Mouse (Mus musculus) kidney, embryonic 14.5 days (tissue): Measurements from ENCODE around the gene Nfkbie. TPM values are rescaled to one million over a fixed set of nuclear protein-coding genes. Genes with fewer than 3 reads are reported as not detected.

ENCODE experiments used
- ATAC-seq: fragments of 200-750 bp; cut with Nextera tagmentation; 2 replicates; pipeline ENCODE4 v1.8.0; 2017; ENCODE audit warnings: moderate number of reproducible peaks, mild to moderate bottlenecking, moderate TSS enrichment, moderate library complexity; ENCODE audit not compliant: low FRiP score, low TSS enrichment
- H3K27ac ChIP-seq: fragments of 300-500 bp; sonication (generic); 2 replicates; pipeline ENCODE4 v1.5.1; 2014; ENCODE audit warnings: low read depth, mild to moderate bottlenecking, low read length, moderate library complexity, mixed read lengths
- H3K27me3 ChIP-seq: fragments of 300-500 bp; sonication (generic); 2 replicates; pipeline ENCODE4 v1.6.1; 2014; ENCODE audit warnings: mild to moderate bottlenecking, low read length; ENCODE audit not compliant: control insufficient read depth, insufficient read depth
- H3K36me3 ChIP-seq: fragments of 300-500 bp; sonication (generic); 2 replicates; pipeline ENCODE4 v1.6.1; 2014; ENCODE audit warnings: low read length, mixed read lengths; ENCODE audit not compliant: control insufficient read depth, insufficient read depth
- H3K4me1 ChIP-seq: fragments of 300-500 bp; sonication (generic); 2 replicates; pipeline ENCODE4 v1.6.1; 2014; ENCODE audit warnings: low read length, mixed read lengths; ENCODE audit not compliant: control insufficient read depth, insufficient read depth
- H3K4me2 ChIP-seq: fragments of 300-500 bp; sonication (generic); replicated peaks from 2 replicates; pipeline ENCODE4 v1.6.1; 2014; ENCODE audit warnings: low read depth, mild to moderate bottlenecking, low read length
- H3K4me3 ChIP-seq: fragments of 300-500 bp; sonication (generic); 2 replicates; pipeline ENCODE4 v1.5.1; 2014; ENCODE audit warnings: mild to moderate bottlenecking, low read length
- H3K9ac ChIP-seq: fragments of 300-500 bp; sonication (generic); 2 replicates; pipeline ENCODE4 v1.6.1; 2014; ENCODE audit warnings: low read depth, mild to moderate bottlenecking, low read length, moderate library complexity
- H3K9me3 ChIP-seq: fragments of 300-500 bp; sonication (generic); 2 replicates; pipeline ENCODE4 v1.6.1; 2016; ENCODE audit warnings: low read length; ENCODE audit not compliant: control insufficient read depth
- WGBS: fragments of 180-500 bp; shearing (Covaris S2); extraction: QIAGEN DNeasy Blood & Tissue Kit; methylation state at CpG from one replicate; pipeline ENCODE4 v1.1.7; 2014; 5-methylcytosine and 5-hydroxymethylcytosine counted together
- polyA plus RNA-seq: library from polyadenylated mRNA; unstranded; fragments of >200 nt; fragmentation: Nextera tagmentation; extraction: Ambion mirVana; gene quantifications from 2 replicates; pipeline ENCODE4 v1.2.1, GENCODE M21; 2014

Nfkbie gene
- polyA plus RNA-seq, 1 experiment from 2014 or later, result 4.8 TPM

GRCm38 (mm10) chr17:45547461-45548190, 7.9 kb upstream of the Nfkbie start:
- Histone ChIP-seq H3K9me3 (no peaks in the 10 kb centered on the region), H3K27ac (no peak overlapping the region), H3K27me3 (peaks cover 62% of the 10 kb centered on the region), H3K4me1 (peaks cover 24% of the 10 kb centered on the region), H3K9ac (no peak overlapping the region), H3K4me3 (no peak overlapping the region), H3K4me2 (no peak overlapping the region), H3K36me3 (no peaks in the 10 kb centered on the region)
- ATAC-seq, result no peak
- 84% methylated on average over 5 of the region's 5 CpGs for WGBS

- ATAC-seq, result peak; percentile 47
- H3K27me3 ChIP-seq, result peaks cover 50% of the 10 kb centered on the region
- H3K4me2 ChIP-seq, result peak overlapping the region; percentile 99
- peaks cover 24% of the 10 kb centered on the region for H3K4me1 ChIP-seq
- peak overlapping the region; percentile 80 for H3K4me3 ChIP-seq
- 4% methylated on average over 40 of the region's 68 CpGs for WGBS
- no peaks in the 10 kb centered on the region for H3K36me3 ChIP-seq
- H3K9me3 ChIP-seq, result no peaks in the 10 kb centered on the region
- no peak overlapping the region for H3K27ac ChIP-seq
- peak overlapping the region; percentile 84 for H3K9ac ChIP-seq
Observed at GRCm38 (mm10) chr17:45548541-45549512, 6.7 kb upstream of the Nfkbie start.

- Histone ChIP-seq H3K9me3 (no peaks in the 10 kb centered on the region), H3K9ac (peak within 1 kb of the TSS; percentile 84), H3K36me3 (no peaks in the 10 kb centered on the region), H3K4me2 (peak within 1 kb of the TSS; percentile 99), H3K27me3 (peaks cover 44% of the 10 kb centered on the region), H3K4me1 (peaks cover 22% of the 10 kb centered on the region), H3K4me3 (peak within 1 kb of the TSS; percentile 80), H3K27ac (no peak within 1 kb of the TSS)
- peak; percentile 26 for ATAC-seq
- WGBS, result 0% methylated on average over 13 of the region's 29 CpGs
Observed at GRCm38 (mm10) chr17:45549617-45550181, 5.8 kb upstream of the Nfkbie start, which contains the start of gene Tmem151b. Gene Tmem151b (minus strand): TSS chr17:45549677.

GRCm38 (mm10) chr17:45550253-45550652, 5.2 kb upstream of the Nfkbie start:
- Histone ChIP-seq H3K9ac (peak overlapping the region; percentile 84; the same call in 1 of the 2 replicates), H3K27ac (no peak overlapping the region), H3K27me3 (peaks cover 39% of the 10 kb centered on the region), H3K4me3 (peak overlapping the region; percentile 80; the same call in 1 of the 2 replicates), H3K9me3 (no peaks in the 10 kb centered on the region), H3K4me2 (peak overlapping the region; percentile 99; the same call in 1 of the 2 replicates), H3K36me3 (no peaks in the 10 kb centered on the region), H3K4me1 (peaks cover 17% of the 10 kb centered on the region)
- whole genome bisulfite sequencing, result 28% methylated on average over 5 of the region's 5 CpGs
- ATAC-seq, result no peak

GRCm38 (mm10) chr17:45551249-45551796, 4.2 kb upstream of the Nfkbie start:
- H3K4me3 ChIP-seq, result no peak overlapping the region
- no peak overlapping the region for H3K27ac ChIP-seq
- peaks cover 17% of the 10 kb centered on the region for H3K4me1 ChIP-seq
- no peak overlapping the region for H3K9ac ChIP-seq
- H3K36me3 ChIP-seq, result no peaks in the 10 kb centered on the region
- WGBS, result 22% methylated on average over 7 of the region's 7 CpGs
- no peak for ATAC-seq
- no peaks in the 10 kb centered on the region for H3K9me3 ChIP-seq
- no peak overlapping the region for H3K4me2 ChIP-seq
- peaks cover 32% of the 10 kb centered on the region for H3K27me3 ChIP-seq

GRCm38 (mm10) chr17:45551816-45552451, 3.6 kb upstream of the Nfkbie start:
- no peaks in the 10 kb centered on the region for H3K9me3 ChIP-seq
- peaks cover 17% of the 10 kb centered on the region for H3K4me1 ChIP-seq
- no peak overlapping the region for H3K4me3 ChIP-seq
- 6% methylated on average over 8 of the region's 8 CpGs for WGBS
- H3K9ac ChIP-seq, result no peak overlapping the region
- peak; percentile 13; the same call in 1 of the 2 replicates for ATAC-seq
- no peak overlapping the region for H3K4me2 ChIP-seq
- H3K36me3 ChIP-seq, result no peaks in the 10 kb centered on the region
- no peak overlapping the region for H3K27ac ChIP-seq
- peaks cover 26% of the 10 kb centered on the region for H3K27me3 ChIP-seq

GRCm38 (mm10) chr17:45553065-45553464, 2.4 kb upstream of the Nfkbie start:
- H3K27ac ChIP-seq, result no peak overlapping the region
- H3K36me3 ChIP-seq, result no peaks in the 10 kb centered on the region
- 80% methylated on average over 3 of the region's 3 CpGs for WGBS
- H3K27me3 ChIP-seq, result peaks cover 15% of the 10 kb centered on the region; the same call in 1 of the 2 replicates
- no peak overlapping the region for H3K4me2 ChIP-seq
- no peak for ATAC-seq
- H3K9me3 ChIP-seq, result no peaks in the 10 kb centered on the region
- H3K4me3 ChIP-seq, result no peak overlapping the region
- peaks cover 19% of the 10 kb centered on the region for H3K4me1 ChIP-seq
- no peak overlapping the region for H3K9ac ChIP-seq

GRCm38 (mm10) chr17:45554420-45554819, 1.1 kb upstream of the Nfkbie start:
- no peaks in the 10 kb centered on the region for H3K36me3 ChIP-seq
- H3K9me3 ChIP-seq, result no peaks in the 10 kb centered on the region
- peaks cover 16% of the 10 kb centered on the region for H3K4me1 ChIP-seq
- H3K4me3 ChIP-seq, result no peak overlapping the region
- H3K27ac ChIP-seq, result no peak overlapping the region
- WGBS, result 44% methylated on average over 1 of the region's 1 CpGs
- no peak overlapping the region for H3K4me2 ChIP-seq
- H3K27me3 ChIP-seq, result peaks cover 7% of the 10 kb centered on the region; the same call in 1 of the 2 replicates
- H3K9ac ChIP-seq, result no peak overlapping the region
- ATAC-seq, result no peak
